Comparison of ENCODE assay signal across 25 mouse cellular contexts in the genomic region with DNA sequence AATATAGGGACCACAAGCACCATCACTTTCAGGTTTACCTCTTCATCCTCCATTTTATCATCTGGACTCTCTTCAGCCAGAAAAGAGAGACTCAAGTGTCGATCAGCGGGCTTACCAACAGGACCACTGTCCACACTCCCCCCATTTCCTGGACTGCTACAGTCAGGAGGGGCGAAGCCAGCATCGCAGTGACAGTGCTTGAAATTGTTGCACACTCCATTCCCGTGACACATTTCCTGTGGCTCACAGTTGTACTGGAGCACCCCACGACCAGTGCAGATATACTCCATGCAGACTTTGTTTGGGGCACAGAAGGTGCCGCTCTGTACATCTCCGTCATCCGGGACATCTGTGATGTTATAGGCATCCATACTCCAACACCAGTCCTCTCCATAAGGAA. TPM values are rescaled to one million over a fixed set of nuclear protein-coding genes. Genes with fewer than 3 reads are reported as not detected.
DNase-seq lines count a peak whose midpoint lies in the region; ATAC-seq lines count a peak whose summit lies in the region.
"Had no signal": no experiment of that assay in that cellular context is flagged by ENCODE, and none has a peak within 500 bp of the region (broad histone marks: within the 10 kb centered on the region; RNA-seq: fewer than 3 reads in every experiment).

No protein-coding gene starts in this region.

- ATAC-seq in granulocyte monocyte progenitor cell, adult 5-6 weeks (replicated peaks; ENCODE audit: poor library complexity, severe bottlenecking): peak; percentile 64
- no peak for ATAC-seq in forebrain, embryonic 11.5 days (replicated peaks; ENCODE audit: low FRiP score)
- ATAC-seq: CD4-positive, CD25-positive, alpha-beta regulatory T cell, adult 4 months; forebrain, embryonic 14.5 days; forebrain, embryonic 16.5 days had no signal

- 94% methylated on average over 9 of the region's 9 CpGs for WGBS in forebrain, embryonic 11.5 days

- H3K4me2 ChIP-seq in forebrain, embryonic 11.5 days (ENCODE audit: low read depth, low read length, severe bottlenecking): no peak overlapping the region
- H3K4me2 ChIP-seq: embryonic facial prominence, embryonic 12.5 days; forebrain, embryonic 12.5 days had no signal

- peaks cover 14% of the 10 kb centered on the region for H3K4me1 ChIP-seq in megakaryocyte, embryonic 14.5 days
- H3K4me1 ChIP-seq in forebrain, embryonic 11.5 days (replicated peaks; ENCODE audit: control insufficient read depth, insufficient read depth, low read length): no peaks in the 10 kb centered on the region
- H3K4me1 ChIP-seq: embryonic facial prominence, embryonic 10.5 days; embryonic facial prominence, embryonic 12.5 days; forebrain, embryonic 12.5 days had no signal

- H3K27me3 ChIP-seq in megakaryocyte, embryonic 14.5 days (replicated peaks): no peaks in the 10 kb centered on the region
- H3K27me3 ChIP-seq in forebrain, embryonic 11.5 days (ENCODE audit: control insufficient read depth, insufficient read depth, low read length): no peaks in the 10 kb centered on the region
- H3K27me3 ChIP-seq: CH12.LX; embryonic facial prominence, embryonic 12.5 days; forebrain, embryonic 12.5 days had no signal

- H3K9me3 ChIP-seq in megakaryocyte, embryonic 14.5 days: no peaks in the 10 kb centered on the region
- no peaks in the 10 kb centered on the region for H3K9me3 ChIP-seq in forebrain, embryonic 11.5 days (ENCODE audit: control insufficient read depth, low read length)
- H3K9me3 ChIP-seq: embryonic facial prominence, embryonic 10.5 days; embryonic facial prominence, embryonic 12.5 days; forebrain, embryonic 12.5 days; G1E had no signal

- no peak overlapping the region for H3K27ac ChIP-seq in forebrain, embryonic 11.5 days (ENCODE audit: low read depth, low read length)
- H3K27ac ChIP-seq: embryonic facial prominence, embryonic 10.5 days; embryonic facial prominence, embryonic 12.5 days; forebrain, embryonic 12.5 days had no signal

- H3K36me3 ChIP-seq in megakaryocyte, embryonic 14.5 days (replicated peaks; ENCODE audit: low read length): peaks cover 51% of the 10 kb centered on the region
- H3K36me3 ChIP-seq in forebrain, embryonic 11.5 days (ENCODE audit: control insufficient read depth, insufficient read depth, low read length): no peaks in the 10 kb centered on the region; the same call in none of the 2 replicates

- peak overlapping the region; percentile 17 for H3K4me3 ChIP-seq in megakaryocyte, embryonic 14.5 days (replicated peaks)
- no peak overlapping the region for H3K4me3 ChIP-seq in forebrain, embryonic 11.5 days (ENCODE audit: low read depth, low read length)
- H3K4me3 ChIP-seq: embryonic facial prominence, embryonic 10.5 days; embryonic facial prominence, embryonic 12.5 days; forebrain, embryonic 12.5 days had no signal

- no peak overlapping the region for H3K9ac ChIP-seq in forebrain, embryonic 11.5 days (ENCODE audit: low read length)
- H3K9ac ChIP-seq: embryonic facial prominence, embryonic 12.5 days; forebrain, embryonic 12.5 days had no signal

- DNase-seq in 416B (ENCODE audit: low read depth): peak; percentile 54
- DNase-seq in forebrain, embryonic 11.5 days (ENCODE audit: low spot score): no peak
- no peak for DNase-seq in spleen, postnatal 4 days (ENCODE audit: low spot score in 2 of 2)
- no peak for DNase-seq in Muller cell, postnatal 12 days (ENCODE audit: inconsistent ontology term)
- DNase-seq: adrenal gland, adult 8-10 months; adrenal gland, postnatal 36 days; B cell, adult 2 months; cerebellum, adult 11-12 months; cerebellum, adult 2 months; cerebellum, adult 9-10 months; cerebellum, postnatal 10 days; cerebellum, postnatal 25 days had no signal

RNA-seq across cellular contexts. Expression of a gene that starts 15.7 kb away (rescaled TPM):
- total RNA-seq in granulocyte monocyte progenitor cell, adult 5-6 weeks (2014; fragmentation: Nextera tagmentation): not detected in 2 replicates
- 0.15 TPM in 1 of 2 replicates, not detected in the other for total RNA-seq in granulocyte monocyte progenitor cell, adult 5-6 weeks (2017)
- polyA plus RNA-seq in megakaryocyte, embryonic 14.5 days (2012; ENCODE audit: insufficient read depth, low replicate concordance): 0.07 TPM in 1 of 2 replicates, not detected in the other
- 0.07 TPM in 1 of 2 replicates, not detected in the other for polyA plus RNA-seq in forebrain, embryonic 11.5 days (2014; fragmentation: Nextera tagmentation; extraction: Ambion mirVana)
- total RNA-seq: adrenal gland, postnatal 14 days; adrenal gland, postnatal 36 days; G1E had no signal
- polyA plus RNA-seq: CD4-positive, CD25-positive, alpha-beta regulatory T cell, adult 4 months; cerebellum, adult 2 months; cortical plate, adult 2 months; embryonic facial prominence, embryonic 10.5 days; embryonic facial prominence, embryonic 12.5 days; embryonic facial prominence, embryonic 14.5 days; forebrain, embryonic 14.5 days; G1E had no signal

RNA-seq across cellular contexts. Expression of a gene that starts 26.3 kb away (rescaled TPM):
- total RNA-seq in granulocyte monocyte progenitor cell, adult 5-6 weeks (2014; fragmentation: Nextera tagmentation): 2.6 and 2.8 TPM in 2 replicates
- total RNA-seq in granulocyte monocyte progenitor cell, adult 5-6 weeks (2017): 1.1 and 2.1 TPM in 2 replicates
- not detected in 2 replicates for polyA plus RNA-seq in megakaryocyte, embryonic 14.5 days (2012; ENCODE audit: insufficient read depth, low replicate concordance)
- 2.0 and 3.4 TPM in 2 replicates for polyA plus RNA-seq in forebrain, embryonic 11.5 days (2014; fragmentation: Nextera tagmentation; extraction: Ambion mirVana)

RNA-seq across cellular contexts. Expression of a gene that starts 26.3 kb away (rescaled TPM):
- total RNA-seq in granulocyte monocyte progenitor cell, adult 5-6 weeks (2014; fragmentation: Nextera tagmentation): not detected in 2 replicates
- not detected in 2 replicates for total RNA-seq in granulocyte monocyte progenitor cell, adult 5-6 weeks (2017)
- polyA plus RNA-seq in megakaryocyte, embryonic 14.5 days (2012; ENCODE audit: insufficient read depth, low replicate concordance): not detected in 2 replicates
- polyA plus RNA-seq in forebrain, embryonic 11.5 days (2014; fragmentation: Nextera tagmentation; extraction: Ambion mirVana): not detected in 2 replicates
- total RNA-seq: adrenal gland, adult 8-10 months; adrenal gland, postnatal 14 days; adrenal gland, postnatal 36 days; G1E had no signal
- polyA plus RNA-seq: CD4-positive, CD25-positive, alpha-beta regulatory T cell, adult 4 months; embryonic facial prominence, embryonic 10.5 days; embryonic facial prominence, embryonic 14.5 days; forebrain, embryonic 12.5 days; forebrain, embryonic 14.5 days; forebrain, embryonic 16.5 days; G1E had no signal

RNA-seq across cellular contexts. Expression of a gene that starts 26.7 kb away (rescaled TPM):
- 60.9 and 128 TPM in 2 replicates for total RNA-seq in granulocyte monocyte progenitor cell, adult 5-6 weeks (2014; fragmentation: Nextera tagmentation)
- 91.6 and 97.7 TPM in 2 replicates for total RNA-seq in granulocyte monocyte progenitor cell, adult 5-6 weeks (2017)
- 54.2 and 85.9 TPM in 2 replicates for polyA plus RNA-seq in megakaryocyte, embryonic 14.5 days (2012; ENCODE audit: insufficient read depth, low replicate concordance)
- polyA plus RNA-seq in forebrain, embryonic 11.5 days (2014; fragmentation: Nextera tagmentation; extraction: Ambion mirVana): 58.2 and 62.2 TPM in 2 replicates
